Mouse (Mus musculus): Measurements from ENCODE around the gene 1700001O22Rik. TPM values are rescaled to one million over a fixed set of nuclear protein-coding genes. Genes with fewer than 3 reads are reported as not detected.

Gene 1700001O22Rik
- 0.52 TPM in 1 of 2 replicates, not detected in the other for polyA plus RNA-seq (2015; fragmentation: Nextera tagmentation; extraction: Ambion mirVana)

GRCm38 (mm10) chr2:30803604-30804003 lies at the start of gene 1700001O22Rik:
Gene 1700001O22Rik, minus strand, starts transcription at chr2:30803661.

GRCm38 (mm10) chr2:30834373-30835022 lies 31.0 kb upstream of the 1700001O22Rik start, which contains the start of gene Prrx2:
Gene Prrx2, plus strand, starts transcription at chr2:30834972.

GRCm38 (mm10) chr2:30830283-30830795 lies 26.9 kb upstream of the 1700001O22Rik start, which contains the start of gene Asb6:
Gene Asb6, minus strand, starts transcription at chr2:30830333.

GRCm38 (mm10) chr2:30807648-30808295 lies 4.3 kb upstream of the 1700001O22Rik start, which contains the start of gene Ntmt1:
Gene Ntmt1, plus strand, starts transcription at chr2:30807826.

Other genes starting within 250 kb of the 1700001O22Rik start
- 0.46 and 0.53 TPM in 2 replicates for gene Cstad, start 208.6 kb downstream of the 1700001O22Rik start, polyA plus RNA-seq (2015; fragmentation: Nextera tagmentation; extraction: Ambion mirVana)
- gene Ntmt1, start 4.2 kb upstream of the 1700001O22Rik start, polyA plus RNA-seq (2015; fragmentation: Nextera tagmentation; extraction: Ambion mirVana) = 39.2 and 39.4 TPM in 2 replicates
- gene Asb6, start 26.7 kb upstream of the 1700001O22Rik start, polyA plus RNA-seq (2015; fragmentation: Nextera tagmentation; extraction: Ambion mirVana) = 40.2 and 43.2 TPM in 2 replicates
- 6.5 and 6.9 TPM in 2 replicates for gene Prrx2, start 31.3 kb upstream of the 1700001O22Rik start, polyA plus RNA-seq (2015; fragmentation: Nextera tagmentation; extraction: Ambion mirVana)
- gene Ptges, start 126.2 kb upstream of the 1700001O22Rik start, polyA plus RNA-seq (2015; fragmentation: Nextera tagmentation; extraction: Ambion mirVana) = 2.4 and 4.0 TPM in 2 replicates
- 19.0 and 21.5 TPM in 2 replicates for gene Tor1b, start 149.3 kb upstream of the 1700001O22Rik start, polyA plus RNA-seq (2015; fragmentation: Nextera tagmentation; extraction: Ambion mirVana)
- 46.0 and 50.7 TPM in 2 replicates for gene Tor1a, start 164.3 kb upstream of the 1700001O22Rik start, polyA plus RNA-seq (2015; fragmentation: Nextera tagmentation; extraction: Ambion mirVana)
- 32.1 and 36.0 TPM in 2 replicates for gene BC005624, start 178.5 kb upstream of the 1700001O22Rik start, polyA plus RNA-seq (2015; fragmentation: Nextera tagmentation; extraction: Ambion mirVana)
- 5.4 and 6.4 TPM in 2 replicates for gene Usp20, start 178.6 kb upstream of the 1700001O22Rik start, polyA plus RNA-seq (2015; fragmentation: Nextera tagmentation; extraction: Ambion mirVana)